Mouse (Mus musculus) heart, embryonic 11.5 days (tissue): ENCODE results near the gene Uhrf1bp1. TPM values are rescaled to one million over a fixed set of nuclear protein-coding genes. Genes with fewer than 3 reads are reported as not detected.

ENCODE experiments used
- ATAC-seq: fragments of 200-750 bp; cut with Nextera tagmentation; replicated peaks from 2 replicates; pipeline ENCODE4 v1.8.0; 2017; ENCODE audit warnings: moderate library complexity; ENCODE audit not compliant: insufficient number of reproducible peaks, low FRiP score, low TSS enrichment
- H3K27ac ChIP-seq: fragments of 300-500 bp; sonication (generic); 2 replicates; pipeline ENCODE4 v1.5.1; 2014; ENCODE audit warnings: mild to moderate bottlenecking, low read depth, low read length
- H3K27me3 ChIP-seq: fragments of 300-500 bp; sonication (generic); 2 replicates; pipeline ENCODE4 v1.6.1; 2014; ENCODE audit warnings: mild to moderate bottlenecking, low read length, mixed read lengths; ENCODE audit not compliant: control insufficient read depth, insufficient read depth
- H3K36me3 ChIP-seq: fragments of 300-500 bp; sonication (generic); 2 replicates; pipeline ENCODE4 v1.6.1; 2014; ENCODE audit warnings: mild to moderate bottlenecking, low read length, moderate library complexity, mixed read lengths; ENCODE audit not compliant: control insufficient read depth, insufficient read depth
- H3K4me1 ChIP-seq: fragments of 300-500 bp; sonication (generic); 2 replicates; pipeline ENCODE4 v1.6.1; 2014; ENCODE audit warnings: low read length; ENCODE audit not compliant: control insufficient read depth, insufficient read depth
- H3K4me2 ChIP-seq: fragments of 300-500 bp; sonication (generic); 2 replicates; pipeline ENCODE4 v1.6.1; 2014; ENCODE audit warnings: mild to moderate bottlenecking, moderate library complexity
- H3K4me3 ChIP-seq: fragments of 300-500 bp; sonication (generic); 2 replicates; pipeline ENCODE4 v1.5.1; 2014; ENCODE audit warnings: low read depth, low read length
- H3K9ac ChIP-seq: fragments of 300-500 bp; sonication (generic); 2 replicates; pipeline ENCODE4 v1.6.1; 2014; ENCODE audit warnings: mild to moderate bottlenecking, low read depth, low read length, moderate library complexity
- H3K9me3 ChIP-seq: fragments of 300-500 bp; sonication (generic); replicated peaks from 2 replicates; pipeline ENCODE4 v1.6.1; 2016; ENCODE audit warnings: low read length; ENCODE audit not compliant: control insufficient read depth
- WGBS: fragments of 180-500 bp; shearing (Covaris S2); extraction: QIAGEN DNeasy Blood & Tissue Kit; methylation state at CpG from one replicate; pipeline ENCODE4 v1.1.7; 2014; ENCODE audit not compliant: insufficient replicate concordance; 5-methylcytosine and 5-hydroxymethylcytosine counted together
- polyA plus RNA-seq: library from polyadenylated mRNA; unstranded; fragments of >200 nt; fragmentation: Nextera tagmentation; extraction: Ambion mirVana; gene quantifications from 2 replicates; pipeline ENCODE4 v1.2.1, GENCODE M21; 2014

Gene Uhrf1bp1
- polyA plus RNA-seq, 1 experiment from 2014 or later, result 4.1 TPM

- Histone ChIP-seq H3K4me2 (no peak overlapping the region), H3K36me3 (no peaks in the 10 kb centered on the region), H3K9me3 (no peaks in the 10 kb centered on the region), H3K9ac (no peak overlapping the region), H3K4me1 (no peaks in the 10 kb centered on the region; the same call in 1 of the 2 replicates), H3K4me3 (no peak overlapping the region), H3K27ac (no peak overlapping the region), H3K27me3 (no peaks in the 10 kb centered on the region)
- WGBS, result 54% methylated on average over 4 of the region's 4 CpGs
- no peak for ATAC-seq
These were observed 60.1 kb downstream of the Uhrf1bp1 start for GRCm38 (mm10) chr17:27916366-27916765.

- Histone ChIP-seq H3K9ac (no peak overlapping the region), H3K27ac (no peak overlapping the region), H3K36me3 (no peaks in the 10 kb centered on the region), H3K4me2 (no peak overlapping the region), H3K4me1 (no peaks in the 10 kb centered on the region; the same call in 1 of the 2 replicates), H3K9me3 (no peaks in the 10 kb centered on the region), H3K4me3 (no peak overlapping the region), H3K27me3 (no peaks in the 10 kb centered on the region)
- WGBS, result 85% methylated on average over 4 of the region's 4 CpGs
- no peak for ATAC-seq
These were observed 64.4 kb downstream of the Uhrf1bp1 start for GRCm38 (mm10) chr17:27920676-27921075.

- Histone ChIP-seq H3K36me3 (no peaks in the 10 kb centered on the region), H3K9ac (no peak overlapping the region), H3K27ac (no peak overlapping the region), H3K9me3 (no peaks in the 10 kb centered on the region), H3K4me1 (peaks cover 8% of the 10 kb centered on the region), H3K4me3 (no peak overlapping the region), H3K27me3 (no peaks in the 10 kb centered on the region), H3K4me2 (no peak overlapping the region)
- 84% methylated on average over 11 of the region's 11 CpGs for WGBS
- ATAC-seq, result no peak
These were observed 66.0 kb downstream of the Uhrf1bp1 start for GRCm38 (mm10) chr17:27922174-27922712.

- H3K36me3 ChIP-seq, result no peaks in the 10 kb centered on the region
- H3K9me3 ChIP-seq, result no peaks in the 10 kb centered on the region
- H3K27me3 ChIP-seq, result no peaks in the 10 kb centered on the region
- no peak overlapping the region for H3K4me2 ChIP-seq
- no peak overlapping the region for H3K4me3 ChIP-seq
- ATAC-seq, result no peak
- 80% methylated on average over 4 of the region's 4 CpGs for WGBS
- no peak overlapping the region for H3K27ac ChIP-seq
- peaks cover 8% of the 10 kb centered on the region; the same call in 1 of the 2 replicates for H3K4me1 ChIP-seq
- H3K9ac ChIP-seq, result no peak overlapping the region
These were observed 68.8 kb downstream of the Uhrf1bp1 start for GRCm38 (mm10) chr17:27925054-27925453.

GRCm38 (mm10) chr17:27925504-27925903 lies 69.3 kb downstream of the Uhrf1bp1 start:
- WGBS, result 77% methylated on average over 7 of the region's 7 CpGs

GRCm38 (mm10) chr17:27930291-27930690 lies 74.0 kb downstream of the Uhrf1bp1 start:
- Histone ChIP-seq H3K4me1 (peaks cover 8% of the 10 kb centered on the region; the same call in 1 of the 2 replicates), H3K36me3 (no peaks in the 10 kb centered on the region), H3K4me2 (no peak overlapping the region), H3K27ac (no peak overlapping the region), H3K4me3 (no peak overlapping the region), H3K9me3 (no peaks in the 10 kb centered on the region), H3K27me3 (no peaks in the 10 kb centered on the region), H3K9ac (no peak overlapping the region)
- no peak for ATAC-seq
- WGBS, result 89% methylated on average over 5 of the region's 5 CpGs

More at GRCm38 (mm10) chr17:27925504-27925903, 69.3 kb downstream of the Uhrf1bp1 start:
- H3K27ac ChIP-seq, result no peak overlapping the region
- no peak for ATAC-seq
- peaks cover 8% of the 10 kb centered on the region; the same call in 1 of the 2 replicates for H3K4me1 ChIP-seq
- H3K27me3 ChIP-seq, result no peaks in the 10 kb centered on the region
- H3K4me2 ChIP-seq, result no peak overlapping the region
- no peak overlapping the region for H3K9ac ChIP-seq
- no peaks in the 10 kb centered on the region for H3K36me3 ChIP-seq
- H3K9me3 ChIP-seq, result no peaks in the 10 kb centered on the region
- no peak overlapping the region for H3K4me3 ChIP-seq

- H3K4me2 ChIP-seq, result no peak overlapping the region
- H3K9ac ChIP-seq, result no peak overlapping the region
- no peaks in the 10 kb centered on the region for H3K4me1 ChIP-seq
- H3K36me3 ChIP-seq, result no peaks in the 10 kb centered on the region
- no peaks in the 10 kb centered on the region for H3K9me3 ChIP-seq
- H3K27me3 ChIP-seq, result no peaks in the 10 kb centered on the region
- 78% methylated on average over 4 of the region's 4 CpGs for WGBS
- H3K27ac ChIP-seq, result no peak overlapping the region
- H3K4me3 ChIP-seq, result no peak overlapping the region
- ATAC-seq, result no peak
These were observed 75.6 kb downstream of the Uhrf1bp1 start for GRCm38 (mm10) chr17:27931826-27932225.

- no peak overlapping the region for H3K4me2 ChIP-seq
- peaks cover 15% of the 10 kb centered on the region for H3K4me1 ChIP-seq
- no peaks in the 10 kb centered on the region for H3K36me3 ChIP-seq
- no peak overlapping the region for H3K4me3 ChIP-seq
- H3K27ac ChIP-seq, result no peak overlapping the region
- no peak overlapping the region for H3K9ac ChIP-seq
- ATAC-seq, result no peak
- H3K27me3 ChIP-seq, result no peaks in the 10 kb centered on the region
- WGBS, result 85% methylated on average over 10 of the region's 10 CpGs
- H3K9me3 ChIP-seq, result no peaks in the 10 kb centered on the region
These were observed 78.1 kb downstream of the Uhrf1bp1 start for GRCm38 (mm10) chr17:27934136-27934910.
